Mouse (Mus musculus) forebrain, embryonic 14.5 days (tissue): ENCODE data around the gene Tnfrsf1b. TPM values are rescaled to one million over a fixed set of nuclear protein-coding genes. Genes with fewer than 3 reads are reported as not detected.

Source experiments
- ATAC-seq: fragments of 200-750 bp; cut with Nextera tagmentation; 2 replicates; pipeline ENCODE4 v1.8.0; 2017; ENCODE audit warnings: mild to moderate bottlenecking, moderate library complexity
- DNase-seq: peaks from one replicate; pipeline ENCODE4 v3.0.0-alpha.2; 2015; ENCODE audit warnings: low spot score
- H3K27ac ChIP-seq: fragments of 300-500 bp; sonication (generic); 2 replicates; pipeline ENCODE4 v1.5.1; 2014; ENCODE audit warnings: low read depth, mild to moderate bottlenecking, control low read depth, low read length, moderate library complexity
- H3K27me3 ChIP-seq: fragments of 300-500 bp; sonication (generic); replicated peaks from 2 replicates; pipeline ENCODE4 v1.6.1; 2014; ENCODE audit warnings: low read length, control low read depth, mixed read lengths; ENCODE audit not compliant: control insufficient read depth, insufficient read depth
- H3K36me3 ChIP-seq: fragments of 300-500 bp; sonication (generic); 2 replicates; pipeline ENCODE4 v1.6.1; 2014; ENCODE audit warnings: low read length, control low read depth; ENCODE audit not compliant: control insufficient read depth, insufficient read depth
- H3K4me1 ChIP-seq: fragments of 300-500 bp; sonication (generic); 2 replicates; pipeline ENCODE4 v1.6.1; 2014; ENCODE audit warnings: antibody characterized with exemption, low read length, control low read depth; ENCODE audit not compliant: control insufficient read depth, insufficient read depth
- H3K4me2 ChIP-seq: fragments of 300-500 bp; sonication (generic); 2 replicates; pipeline ENCODE4 v1.6.1; 2014; ENCODE audit warnings: mild to moderate bottlenecking, control low read depth, low read length
- H3K4me3 ChIP-seq: fragments of 300-500 bp; sonication (generic); 2 replicates; pipeline ENCODE4 v1.5.1; 2014; ENCODE audit warnings: low read depth, low read length, control low read depth
- H3K9ac ChIP-seq: fragments of 300-500 bp; sonication (generic); 2 replicates; pipeline ENCODE4 v1.6.1; 2014; ENCODE audit warnings: mild to moderate bottlenecking, low read length, control low read depth, moderate library complexity
- H3K9me3 ChIP-seq: fragments of 300-500 bp; sonication (generic); replicated peaks from 2 replicates; pipeline ENCODE4 v1.6.1; 2016; ENCODE audit warnings: low read length, control low read depth, mixed read lengths; ENCODE audit not compliant: control insufficient read depth
- WGBS: fragments of 180-500 bp; shearing (Covaris S2); extraction: QIAGEN DNeasy Blood & Tissue Kit; methylation state at CpG from one replicate; pipeline ENCODE4 v1.1.7; 2014; 5-methylcytosine and 5-hydroxymethylcytosine counted together
- polyA plus RNA-seq: library from polyadenylated mRNA; unstranded; fragments of >200 nt; fragmentation: Nextera tagmentation; extraction: Ambion mirVana; gene quantifications from 2 replicates; pipeline ENCODE4 v1.2.1, GENCODE M21; 2014

Tnfrsf1b gene
- polyA plus RNA-seq, 1 experiment from 2014 or later = 1.9 TPM

GRCm38 (mm10) chr4:145278231-145278630 lies 31.6 kb upstream of the Tnfrsf1b start:
- Histone ChIP-seq H3K4me2 (no peak overlapping the region), H3K27ac (no peak overlapping the region), H3K9me3 (no peaks in the 10 kb centered on the region), H3K4me1 (no peaks in the 10 kb centered on the region), H3K36me3 (no peaks in the 10 kb centered on the region), H3K27me3 (no peaks in the 10 kb centered on the region), H3K4me3 (no peak overlapping the region), H3K9ac (no peak overlapping the region)
- WGBS = 89% methylated on average over 2 of the region's 2 CpGs
- DNase-seq (no peak), ATAC-seq (no peak)

GRCm38 (mm10) chr4:145276368-145277249 lies 29.9 kb upstream of the Tnfrsf1b start:
- ATAC-seq (no peak), DNase-seq (no peak)
- 83% methylated on average over 6 of the region's 6 CpGs for WGBS
- Histone ChIP-seq H3K9ac (no peak overlapping the region), H3K4me2 (no peak overlapping the region), H3K4me3 (no peak overlapping the region), H3K9me3 (no peaks in the 10 kb centered on the region), H3K27ac (no peak overlapping the region), H3K36me3 (no peaks in the 10 kb centered on the region), H3K4me1 (no peaks in the 10 kb centered on the region), H3K27me3 (no peaks in the 10 kb centered on the region)

- Histone ChIP-seq H3K9me3 (no peaks in the 10 kb centered on the region), H3K27me3 (no peaks in the 10 kb centered on the region), H3K4me2 (no peak overlapping the region), H3K36me3 (no peaks in the 10 kb centered on the region), H3K4me1 (no peaks in the 10 kb centered on the region), H3K27ac (no peak overlapping the region), H3K4me3 (no peak overlapping the region), H3K9ac (no peak overlapping the region)
- WGBS = 91% methylated on average over 5 of the region's 5 CpGs
- no peak for DNase-seq
- no peak for ATAC-seq
Observed at GRCm38 (mm10) chr4:145274887-145275286, 28.2 kb upstream of the Tnfrsf1b start.

GRCm38 (mm10) chr4:145273923-145274322 lies 27.3 kb upstream of the Tnfrsf1b start:
- H3K36me3 ChIP-seq = no peaks in the 10 kb centered on the region
- H3K27ac ChIP-seq = no peak overlapping the region
- no peaks in the 10 kb centered on the region for H3K9me3 ChIP-seq
- ATAC-seq (no peak), DNase-seq (no peak)
- no peaks in the 10 kb centered on the region for H3K4me1 ChIP-seq
- H3K4me2 ChIP-seq = no peak overlapping the region
- WGBS = 90% methylated on average over 5 of the region's 5 CpGs
- H3K4me3 ChIP-seq = no peak overlapping the region
- no peak overlapping the region for H3K9ac ChIP-seq
- no peaks in the 10 kb centered on the region for H3K27me3 ChIP-seq

- H3K9ac ChIP-seq = no peak overlapping the region
- no peaks in the 10 kb centered on the region for H3K4me1 ChIP-seq
- WGBS = 85% methylated on average over 1 of the region's 1 CpGs
- DNase-seq = no peak
- no peak for ATAC-seq
- no peaks in the 10 kb centered on the region for H3K27me3 ChIP-seq
- no peaks in the 10 kb centered on the region for H3K36me3 ChIP-seq
- H3K27ac ChIP-seq = no peak overlapping the region
- no peak overlapping the region for H3K4me3 ChIP-seq
- no peak overlapping the region for H3K4me2 ChIP-seq
- H3K9me3 ChIP-seq = no peaks in the 10 kb centered on the region
Observed at GRCm38 (mm10) chr4:145272763-145273162, 26.1 kb upstream of the Tnfrsf1b start.

GRCm38 (mm10) chr4:145271634-145272033 lies 25.0 kb upstream of the Tnfrsf1b start:
- ATAC-seq (no peak), DNase-seq (no peak)
- H3K36me3 ChIP-seq = no peaks in the 10 kb centered on the region
- no peaks in the 10 kb centered on the region for H3K27me3 ChIP-seq
- no peak overlapping the region for H3K4me2 ChIP-seq
- WGBS = 85% methylated on average over 4 of the region's 4 CpGs
- no peak overlapping the region for H3K9ac ChIP-seq
- no peak overlapping the region for H3K4me3 ChIP-seq
- H3K27ac ChIP-seq = no peak overlapping the region
- no peaks in the 10 kb centered on the region for H3K9me3 ChIP-seq
- H3K4me1 ChIP-seq = no peaks in the 10 kb centered on the region

GRCm38 (mm10) chr4:145270136-145270535 lies 23.5 kb upstream of the Tnfrsf1b start:
- ATAC-seq (no peak), DNase-seq (no peak)
- no peak overlapping the region for H3K4me3 ChIP-seq
- 87% methylated on average over 5 of the region's 5 CpGs for WGBS
- H3K36me3 ChIP-seq = no peaks in the 10 kb centered on the region
- no peaks in the 10 kb centered on the region for H3K9me3 ChIP-seq
- H3K27me3 ChIP-seq = no peaks in the 10 kb centered on the region
- H3K4me2 ChIP-seq = no peak overlapping the region
- no peak overlapping the region for H3K27ac ChIP-seq
- H3K9ac ChIP-seq = no peak overlapping the region
- H3K4me1 ChIP-seq = no peaks in the 10 kb centered on the region

- H3K9ac ChIP-seq = no peak overlapping the region
- ATAC-seq (no peak), DNase-seq (no peak)
- H3K9me3 ChIP-seq = no peaks in the 10 kb centered on the region
- WGBS = 82% methylated on average over 4 of the region's 4 CpGs
- H3K4me1 ChIP-seq = no peaks in the 10 kb centered on the region
- H3K36me3 ChIP-seq = no peaks in the 10 kb centered on the region
- no peak overlapping the region for H3K27ac ChIP-seq
- no peak overlapping the region for H3K4me3 ChIP-seq
- no peaks in the 10 kb centered on the region for H3K27me3 ChIP-seq
- no peak overlapping the region for H3K4me2 ChIP-seq
Observed at GRCm38 (mm10) chr4:145267631-145268110, 21.0 kb upstream of the Tnfrsf1b start.

GRCm38 (mm10) chr4:145266505-145266904 lies 19.8 kb upstream of the Tnfrsf1b start:
- Histone ChIP-seq H3K9ac (no peak overlapping the region), H3K4me2 (no peak overlapping the region), H3K27ac (no peak overlapping the region), H3K36me3 (no peaks in the 10 kb centered on the region), H3K27me3 (no peaks in the 10 kb centered on the region), H3K4me3 (no peak overlapping the region), H3K4me1 (no peaks in the 10 kb centered on the region), H3K9me3 (no peaks in the 10 kb centered on the region)
- ATAC-seq (no peak), DNase-seq (no peak)
- 87% methylated on average over 4 of the region's 4 CpGs for WGBS
